Mouse (Mus musculus): ENCODE data around the gene Nrl.

Gene Nrl

DNA sequence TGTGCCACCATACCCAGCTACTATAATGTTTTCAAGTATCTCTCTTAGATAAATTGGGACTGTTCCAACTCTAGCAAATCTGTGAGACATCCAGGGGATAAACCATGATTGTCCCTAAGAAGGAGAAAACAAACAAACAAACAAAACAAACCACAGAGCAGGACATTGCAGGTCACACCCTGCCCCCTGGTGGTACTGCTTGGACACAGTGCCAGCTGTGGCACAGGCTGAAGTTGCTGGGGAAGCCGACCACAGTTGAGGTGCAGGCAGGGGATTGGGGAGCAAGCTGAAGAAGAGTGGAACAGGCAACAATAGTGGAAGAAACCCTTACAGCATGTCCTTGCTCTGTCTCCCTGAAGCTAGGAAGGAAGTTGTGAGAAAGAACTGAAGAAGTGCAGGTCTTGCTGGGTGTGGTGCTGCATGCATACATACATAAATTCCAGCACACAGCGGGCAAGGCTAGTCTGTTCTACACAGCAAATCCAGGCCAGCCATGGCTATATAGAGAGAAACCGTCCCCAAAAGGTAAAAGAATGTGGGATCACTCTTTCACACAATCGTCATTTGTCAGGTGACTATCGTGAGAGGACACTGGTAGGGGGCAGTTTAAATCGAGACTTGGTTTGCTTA, 11.4 kb upstream of the Nrl start:
- DNase-seq (ENCODE audit: low spot score in 2 of 2) = no peak

DNA sequence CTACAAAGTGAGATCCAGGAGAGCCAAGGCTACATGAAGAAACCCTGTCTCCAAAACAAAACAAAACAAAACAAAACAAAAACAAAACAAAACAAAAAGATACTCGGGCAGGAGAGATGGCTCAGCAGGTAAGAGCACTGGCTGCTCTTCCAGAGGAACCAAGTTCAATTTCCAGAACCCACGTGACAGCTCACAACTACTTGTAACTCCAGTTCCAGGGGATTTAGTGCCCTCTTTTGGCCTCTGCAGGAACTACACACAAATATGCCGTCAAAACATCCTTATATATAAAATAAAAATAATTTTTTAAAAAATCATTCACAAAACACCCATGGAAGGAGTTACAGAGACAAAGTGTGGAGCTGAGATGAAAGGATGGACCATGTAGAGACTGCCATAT, 3.2 kb upstream of the Nrl start:
- no peak for DNase-seq (ENCODE audit: low spot score in 2 of 2)

DNA sequence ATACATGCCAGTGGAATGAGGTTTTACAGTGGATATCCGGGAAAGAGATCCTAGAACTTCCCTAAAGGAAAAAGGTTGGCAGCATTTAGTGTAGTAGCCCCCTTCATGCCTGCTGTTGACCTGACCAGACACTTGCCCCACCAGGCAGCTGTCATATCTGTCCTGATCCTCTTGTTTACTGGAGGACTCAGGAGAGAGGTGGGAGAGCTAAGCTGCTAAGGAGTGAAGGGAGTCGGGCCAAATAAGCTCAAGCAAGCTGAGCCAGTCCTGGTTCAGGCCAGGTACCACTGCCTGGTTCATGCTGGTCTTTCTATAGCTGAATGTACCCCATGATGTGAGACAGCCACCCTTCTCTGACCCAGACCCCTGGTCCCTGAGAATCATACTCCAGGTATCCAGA, 1.9 kb upstream of the Nrl start:
- DNase-seq (ENCODE audit: low spot score in 2 of 2) = no peak

GRCm38 (mm10) chr14:55524062-55524461, 719 bp downstream of the Nrl start:
- no peak for DNase-seq (ENCODE audit: low spot score in 2 of 2)

GRCm38 (mm10) chr14:55520451-55521361, 4.1 kb downstream of the Nrl start:
- DNase-seq (ENCODE audit: low spot score in 2 of 2) = no peak

- no peak for DNase-seq (ENCODE audit: low spot score in 2 of 2)
These were observed 5.2 kb downstream of the Nrl start for GRCm38 (mm10) chr14:55519604-55520003.

DNA sequence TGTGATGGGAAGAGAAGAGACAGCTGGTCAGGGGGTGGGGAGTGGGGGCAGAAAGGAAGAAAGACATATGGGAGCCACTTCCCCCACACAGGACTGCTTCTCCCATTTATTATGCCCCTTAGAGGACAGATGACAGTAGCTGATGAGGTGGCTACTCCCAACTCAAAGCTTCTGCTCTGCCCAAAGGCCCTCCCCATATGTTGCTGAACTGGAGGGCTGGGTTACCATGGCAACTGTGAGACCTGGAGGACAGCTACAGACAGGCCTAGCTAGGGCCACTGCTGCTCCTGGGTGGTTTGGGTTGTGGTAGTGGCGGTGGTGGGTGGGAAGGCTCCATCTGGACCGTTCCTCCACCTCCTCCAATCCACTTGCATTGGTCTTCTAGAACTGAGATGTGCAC, 5.9 kb downstream of the Nrl start:
- peak; percentile 67 to 77 for DNase-seq (ENCODE audit: low spot score in 2 of 2)

- DNase-seq (ENCODE audit: low spot score in 2 of 2) = no peak
These were observed 8.9 kb downstream of the Nrl start for GRCm38 (mm10) chr14:55515846-55516245.

DNA sequence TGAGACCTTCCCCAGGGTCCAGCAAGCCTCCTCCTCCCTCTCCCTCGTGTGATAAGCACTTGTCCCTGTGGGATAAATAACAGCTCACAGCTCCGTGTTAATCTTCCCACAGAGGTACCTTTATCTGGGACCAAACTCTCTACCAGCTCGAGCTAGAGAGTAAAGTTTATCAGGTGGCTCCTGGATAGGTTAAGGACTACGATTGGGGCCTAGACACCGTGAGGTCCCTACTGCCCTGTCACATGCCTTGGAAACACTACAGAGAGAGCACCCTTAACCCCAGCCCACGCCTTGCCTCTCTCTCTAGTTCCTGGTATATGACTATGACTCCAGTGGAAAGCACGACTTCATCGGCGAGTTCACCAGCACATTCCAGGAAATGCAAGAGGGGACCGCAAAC, 10.9 kb downstream of the Nrl start:
- DNase-seq (ENCODE audit: low spot score in 2 of 2) = no peak

GRCm38 (mm10) chr14:55511037-55511436, 13.7 kb downstream of the Nrl start:
- peak; percentile 74 to 75 for DNase-seq (ENCODE audit: low spot score in 2 of 2)

- DNase-seq (ENCODE audit: low spot score in 2 of 2) = peak; percentile 61 to 68
These were observed 14.6 kb downstream of the Nrl start, which contains the start of gene Cpne6 for GRCm38 (mm10) chr14:55510125-55510731. Gene Cpne6, plus strand, starts transcription at chr14:55510445.

DNA sequence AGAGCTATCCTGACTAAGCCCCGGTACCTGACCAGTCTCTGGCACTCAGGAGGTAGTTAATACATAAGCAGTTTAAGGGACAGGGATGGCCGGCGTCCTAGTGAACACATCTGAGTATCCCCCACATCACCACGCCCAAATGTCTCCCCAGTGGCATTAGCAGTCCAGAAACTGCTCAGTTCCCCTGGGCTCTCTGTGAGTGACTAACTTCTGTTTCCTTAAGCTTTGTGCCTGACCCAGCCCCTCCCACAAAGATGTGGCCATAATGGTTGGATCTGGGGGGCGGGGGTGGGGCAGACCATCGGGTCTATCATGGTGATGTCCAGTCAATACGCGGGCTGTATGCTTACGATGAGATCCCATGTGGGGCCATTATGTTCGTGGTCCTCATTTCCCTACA, 15.2 kb downstream of the Nrl start:
- no peak for DNase-seq (ENCODE audit: low spot score in 2 of 2)

DNA sequence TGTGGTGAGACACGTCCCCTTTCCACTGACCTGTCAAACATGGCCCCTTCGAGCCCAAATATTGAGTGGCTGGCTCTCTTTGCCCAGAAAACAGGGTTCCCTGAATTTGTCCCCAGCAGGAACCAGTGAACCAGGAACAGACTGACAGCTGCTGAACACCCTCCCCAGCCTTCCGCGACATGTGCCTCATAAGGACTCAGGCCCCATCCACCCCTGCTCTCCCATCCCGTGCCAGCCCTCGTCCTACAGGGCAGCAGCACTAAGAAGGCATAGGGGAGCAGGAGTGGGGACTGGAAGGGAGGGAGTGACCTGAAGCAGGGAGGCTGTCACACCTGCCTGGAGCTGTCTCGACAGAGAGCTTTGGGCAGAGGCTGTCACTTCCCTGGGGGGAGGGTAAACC, 17.0 kb downstream of the Nrl start:
- DNase-seq (ENCODE audit: low spot score in 2 of 2) = no peak

GRCm38 (mm10) chr14:55505612-55506011, 19.2 kb downstream of the Nrl start:
- DNase-seq (ENCODE audit: low spot score in 2 of 2) = no peak

- DNase-seq (ENCODE audit: low spot score in 2 of 2) = no peak
These were observed 27.3 kb downstream of the Nrl start for GRCm38 (mm10) chr14:55497449-55497821.

DNA sequence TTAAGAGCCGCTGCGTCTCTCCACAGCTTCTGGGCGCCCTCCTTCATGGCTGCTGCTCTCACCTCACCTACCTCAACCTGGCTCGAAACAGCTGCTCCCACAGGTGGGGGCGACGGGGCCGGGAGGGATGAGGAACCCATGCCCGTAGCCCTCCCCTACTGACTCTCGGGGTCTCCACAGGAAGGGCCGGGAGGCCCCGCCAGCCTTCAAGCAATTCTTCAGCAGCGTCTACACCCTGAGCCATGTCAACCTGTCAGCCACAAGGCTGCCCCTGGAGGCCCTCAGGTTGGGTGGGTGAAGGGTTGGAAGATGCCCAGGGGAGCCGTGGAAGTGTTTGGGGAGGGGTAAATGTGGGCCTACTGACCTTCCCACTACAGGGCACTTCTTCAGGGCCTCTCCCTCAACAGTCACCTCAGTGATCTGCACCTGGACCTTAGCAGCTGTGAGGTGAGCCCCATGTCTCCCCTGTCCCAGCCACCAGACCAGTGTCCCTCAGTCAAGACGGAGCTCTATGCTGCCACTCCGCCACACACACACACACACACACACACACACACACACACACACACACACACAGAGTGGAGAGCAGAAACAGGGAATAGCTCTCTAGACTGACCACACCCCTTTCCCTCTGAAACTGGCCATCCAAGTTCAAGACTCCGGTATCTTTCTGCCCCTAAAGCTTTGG, 27.9 kb downstream of the Nrl start:
- no peak for DNase-seq (ENCODE audit: low spot score in 2 of 2)

GRCm38 (mm10) chr14:55495509-55496240, 29.1 kb downstream of the Nrl start:
- no peak for DNase-seq (ENCODE audit: low spot score in 2 of 2)

DNA sequence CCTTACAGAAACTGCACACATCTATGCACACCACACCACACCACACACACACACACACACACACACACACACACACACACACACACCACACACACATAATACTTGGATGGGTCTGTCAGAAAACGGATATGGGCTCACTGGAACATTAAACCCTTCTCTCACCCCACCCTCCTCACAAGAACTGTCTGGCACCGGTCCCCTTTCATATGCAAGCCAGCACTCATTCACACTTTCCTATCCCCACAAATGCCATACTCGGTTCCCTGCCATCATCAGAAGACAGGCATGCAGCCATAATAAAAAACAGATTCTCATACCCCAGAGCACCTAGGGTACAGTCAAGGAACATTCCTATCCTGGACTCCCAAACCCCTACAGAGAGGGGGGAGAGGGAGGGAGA, 32.7 kb downstream of the Nrl start:
- no peak for DNase-seq (ENCODE audit: low spot score in 2 of 2)

DNA sequence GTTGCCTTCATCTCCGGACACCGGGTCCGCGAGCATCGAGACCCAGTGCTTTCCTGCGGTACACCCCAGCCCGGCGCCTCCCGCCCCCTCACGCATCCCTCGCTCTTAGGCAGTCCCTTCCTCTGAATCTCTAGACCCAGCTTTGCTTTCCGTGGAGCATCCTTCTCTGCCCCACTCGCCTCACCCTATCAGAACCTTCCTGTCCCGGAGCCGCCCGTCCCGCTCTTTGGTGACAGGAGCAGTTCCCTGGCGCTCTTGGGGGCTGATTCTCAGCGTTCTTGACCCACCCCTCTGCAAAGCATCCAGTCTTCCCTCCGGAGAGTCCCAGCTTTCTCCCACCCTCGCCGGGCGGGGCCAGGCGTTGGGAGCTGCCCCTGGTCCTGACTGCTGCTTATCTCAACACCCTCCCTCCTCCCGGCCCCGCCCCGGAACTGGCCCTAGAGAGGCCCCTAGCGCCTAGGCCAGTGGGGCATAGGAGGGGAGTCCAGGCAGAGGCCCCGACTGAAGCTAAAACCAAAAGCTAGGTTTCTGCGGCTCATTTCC, 33.4 kb downstream of the Nrl start:
- DNase-seq (ENCODE audit: low spot score in 2 of 2) = no peak

GRCm38 (mm10) chr14:55490361-55491201, 34.2 kb downstream of the Nrl start, which contains the start of gene Carmil3:
Gene Carmil3, plus strand, starts transcription at chr14:55490651.
- peak; percentile 81 for DNase-seq (ENCODE audit: low spot score in 2 of 2)

All from right cerebral cortex, postnatal 36 days (tissue).